ENCODE assay signal across 15 mouse cellular contexts in genomic region chr5:52220013-52220804, GRCm38 (mm10). TPM values are rescaled to one million over a fixed set of nuclear protein-coding genes. Genes with fewer than 3 reads are reported as not detected.
DNase-seq lines count a peak whose midpoint lies in the region; ATAC-seq lines count a peak whose summit lies in the region.
"Had no signal": no experiment of that assay in that cellular context is flagged by ENCODE, and none has a peak within 500 bp of the region (broad histone marks: within the 10 kb centered on the region; RNA-seq: fewer than 3 reads in every experiment).

No protein-coding gene starts in this region.

- no peaks in the 10 kb centered on the region for H3K9me3 ChIP-seq in heart, embryonic 13.5 days
- H3K9me3 ChIP-seq: hindbrain, embryonic 10.5 days; liver, embryonic 12.5 days; neural tube, embryonic 15.5 days had no signal

- no peak for ATAC-seq in heart, embryonic 13.5 days (ENCODE audit: extremely low read depth, insufficient number of reproducible peaks, low FRiP score, low TSS enrichment)
- ATAC-seq: liver, embryonic 12.5 days had no signal

- intact Hi-C loops in heart, postnatal 14 days (cut with DNase I) = no loop called here

- H3K9ac ChIP-seq in heart, embryonic 13.5 days = peak overlapping the region; percentile 7; the same call in 1 of the 2 replicates
- H3K9ac ChIP-seq: liver, embryonic 12.5 days; neural tube, embryonic 15.5 days had no signal

- DNase-seq in heart, adult 11 months = peak; percentile 95
- no peak for DNase-seq in heart, postnatal 14 days
- DNase-seq in right cerebral cortex, adult 18-20 months = peak; percentile 19
- no peak for DNase-seq in right cerebral cortex, postnatal 36 days (ENCODE audit: low spot score in 2 of 2)
- no peak for DNase-seq in cerebellum, postnatal 36 days
- DNase-seq in neural tube, embryonic 10.5 days (ENCODE audit: extremely low spot score, low spot score) = no peak
- no peak for DNase-seq in layer of hippocampus, adult 9-11 months
- DNase-seq: cerebellum, postnatal 25 days; kidney, adult 18-20 months; thymus, adult 2 months had no signal

- no peak overlapping the region for H3K4me3 ChIP-seq in heart, embryonic 13.5 days
- H3K4me3 ChIP-seq: erythroblast, embryonic 14.5 days; hindbrain, embryonic 10.5 days; liver, embryonic 12.5 days; neural tube, embryonic 15.5 days had no signal

- no peaks in the 10 kb centered on the region for H3K27me3 ChIP-seq in heart, embryonic 13.5 days (replicated peaks)
- H3K27me3 ChIP-seq: neural tube, embryonic 15.5 days had no signal

- H3K4me2 ChIP-seq in heart, embryonic 13.5 days = peak overlapping the region; percentile 31
- H3K4me2 ChIP-seq: liver, embryonic 12.5 days; neural tube, embryonic 15.5 days had no signal

- peak overlapping the region; percentile 36 for H3K27ac ChIP-seq in heart, embryonic 13.5 days (replicated peaks)
- H3K27ac ChIP-seq: hindbrain, embryonic 10.5 days; liver, embryonic 12.5 days; neural tube, embryonic 15.5 days had no signal

- 47% methylated on average over 14 of the region's 14 CpGs for WGBS in heart, embryonic 13.5 days

- H3K36me3 ChIP-seq in heart, embryonic 13.5 days = no peaks in the 10 kb centered on the region
- H3K36me3 ChIP-seq: hindbrain, embryonic 10.5 days; liver, embryonic 12.5 days; neural tube, embryonic 15.5 days had no signal

- peaks cover 41% of the 10 kb centered on the region for H3K4me1 ChIP-seq in heart, embryonic 13.5 days
- H3K4me1 ChIP-seq: liver, embryonic 12.5 days had no signal

RNA-seq across cellular contexts. Expression of gene Dhx15, which starts 29.9 kb away (rescaled TPM):
- 10 to 100 TPM; 65.2 to 65.7 TPM for total RNA-seq in heart, postnatal 14 days (2021)
- polyA plus RNA-seq in heart, embryonic 13.5 days (2015; fragmentation: Nextera tagmentation; extraction: Ambion mirVana) = 85.1 and 90.3 TPM in 2 replicates

Comparison
In these comparisons a context has a peak if more than half of its experiments do, and no peak if none do; other contexts are left out.
1. DNase-seq: peak in heart, adult 11 months (single experiment) and right cerebral cortex, adult 18-20 months (single experiment); none in heart, postnatal 14 days (0 of 2), right cerebral cortex, postnatal 36 days (0 of 2), cerebellum, postnatal 36 days (0 of 2), neural tube, embryonic 10.5 days (single experiment) and layer of hippocampus, adult 9-11 months (single experiment).